Mouse (Mus musculus) forebrain, postnatal 0 days (tissue): ENCODE measurements around the gene 1600002K03Rik. TPM values are rescaled to one million over a fixed set of nuclear protein-coding genes. Genes with fewer than 3 reads are reported as not detected.

Experiments used
- ATAC-seq: fragments of 200-750 bp; cut with Nextera tagmentation; 2 replicates; pipeline ENCODE4 v1.8.0; 2017; ENCODE audit warnings: mild to moderate bottlenecking, moderate library complexity
- DNase-seq: peaks from one replicate; pipeline ENCODE4 v3.0.0-alpha.2; 2015
- H3K27ac ChIP-seq: fragments of 300-500 bp; sonication (generic); 2 replicates; pipeline ENCODE4 v1.5.1; 2014; ENCODE audit warnings: low read depth, mild to moderate bottlenecking, antibody characterized with exemption, low read length, moderate library complexity, mixed read lengths
- H3K27me3 ChIP-seq: fragments of 300-500 bp; sonication (generic); 2 replicates; pipeline ENCODE4 v1.6.1; 2014; ENCODE audit warnings: mild to moderate bottlenecking, low read length, mixed read lengths; ENCODE audit not compliant: insufficient read depth
- H3K36me3 ChIP-seq: fragments of 300-500 bp; sonication (generic); 2 replicates; pipeline ENCODE4 v1.6.1; 2014; ENCODE audit warnings: mild to moderate bottlenecking, moderate library complexity; ENCODE audit not compliant: insufficient read depth
- H3K4me1 ChIP-seq: fragments of 300-500 bp; sonication (generic); 2 replicates; pipeline ENCODE4 v1.6.1; 2014; ENCODE audit warnings: antibody characterized with exemption; ENCODE audit not compliant: insufficient read depth
- H3K4me2 ChIP-seq: fragments of 300-500 bp; sonication (generic); 2 replicates; pipeline ENCODE4 v1.6.1; 2014; ENCODE audit warnings: low read depth, mild to moderate bottlenecking, moderate library complexity
- H3K4me3 ChIP-seq: fragments of 300-500 bp; sonication (generic); 2 replicates; pipeline ENCODE4 v1.5.1; 2014; ENCODE audit warnings: low read depth, low read length, mixed read lengths
- H3K9ac ChIP-seq: fragments of 300-500 bp; sonication (generic); 2 replicates; pipeline ENCODE4 v1.6.1; 2014; ENCODE audit warnings: mild to moderate bottlenecking
- H3K9me3 ChIP-seq: fragments of 300-500 bp; sonication (generic); 2 replicates; pipeline ENCODE4 v1.6.1; 2016; ENCODE audit warnings: low read length
- CTCF ChIP-seq: sonication (generic); IDR thresholded peaks from 2 replicates; pipeline ENCODE4 v1.5.1; 2016; ENCODE audit warnings: antibody characterized with exemption, control low read depth, low read depth
- WGBS: fragments of 180-500 bp; shearing (Covaris S2); extraction: QIAGEN DNeasy Blood & Tissue Kit; methylation state at CpG from one replicate; pipeline ENCODE4 v1.1.7; 2014; 5-methylcytosine and 5-hydroxymethylcytosine counted together
- polyA plus RNA-seq: library from polyadenylated mRNA; unstranded; fragments of >200 nt; fragmentation: Nextera tagmentation; extraction: Ambion mirVana; gene quantifications from 2 replicates; pipeline ENCODE4 v1.2.1, GENCODE M21; 2015
- total RNA-seq: library from RNA; depleted of rRNA; stranded (reverse); fragments of >200 nt; gene quantifications from 2 replicates; pipeline ENCODE4 v1.2.3, GENCODE M21; 2014

Gene 1600002K03Rik
- total and polyA plus RNA-seq, 2 experiments from 2014 or later, result 5.0 TPM

- Histone ChIP-seq H3K4me1 (peaks cover 17% of the 10 kb centered on the region), H3K27ac (peak overlapping the region; percentile 81), H3K9me3 (no peaks in the 10 kb centered on the region), H3K36me3 (peaks cover 18% of the 10 kb centered on the region), H3K4me2 (peak overlapping the region; percentile 95), H3K27me3 (no peaks in the 10 kb centered on the region), H3K9ac (peak overlapping the region; percentile 48), H3K4me3 (peak overlapping the region; percentile 76)
- ATAC-seq (peak; percentile 60), DNase-seq (peak; percentile 95)
- WGBS, result under 1% methylated on average over 29 of the region's 29 CpGs
- peak; percentile 72 for TF ChIP-seq CTCF
These were observed 31.5 kb upstream of the 1600002K03Rik start for GRCm38 (mm10) chr10:80141243-80141642.

- ATAC-seq, result peak; percentile 89
- peaks cover 13% of the 10 kb centered on the region for H3K4me1 ChIP-seq
These were observed 30.8 kb upstream of the 1600002K03Rik start for GRCm38 (mm10) chr10:80141786-80142529.

GRCm38 (mm10) chr10:80142530-80142925 lies 30.2 kb upstream of the 1600002K03Rik start:
- Histone ChIP-seq H3K27ac (peak overlapping the region; percentile 81), H3K9me3 (no peaks in the 10 kb centered on the region), H3K27me3 (no peaks in the 10 kb centered on the region), H3K4me2 (peak overlapping the region; percentile 95), H3K36me3 (peaks cover 18% of the 10 kb centered on the region), H3K4me3 (peak overlapping the region; percentile 76), H3K4me1 (peaks cover 8% of the 10 kb centered on the region; the same call in 1 of the 2 replicates), H3K9ac (peak overlapping the region; percentile 92)
- under 1% methylated on average over 15 of the region's 15 CpGs for WGBS
- ATAC-seq, result no peak
- DNase-seq, result no peak
- TF ChIP-seq CTCF, result no peak

More at GRCm38 (mm10) chr10:80141786-80142529, 30.8 kb upstream of the 1600002K03Rik start:
- peak overlapping the region; percentile 95 for H3K4me2 ChIP-seq
- H3K9me3 ChIP-seq, result no peaks in the 10 kb centered on the region
- peak; percentile 99 for DNase-seq
- H3K27me3 ChIP-seq, result no peaks in the 10 kb centered on the region
- H3K4me3 ChIP-seq, result peak overlapping the region; percentile 76
- peaks cover 18% of the 10 kb centered on the region for H3K36me3 ChIP-seq
- H3K9ac ChIP-seq, result peak overlapping the region; percentile 92
- 2% methylated on average over 43 of the region's 43 CpGs for WGBS
- peak overlapping the region; percentile 81 for H3K27ac ChIP-seq
- 0 out of 2 replicates have a peak, but pooled peaks have one; percentile 17 for TF ChIP-seq CTCF

- H3K4me3 ChIP-seq, result no peak overlapping the region
- whole genome bisulfite sequencing, result 89% methylated on average over 7 of the region's 7 CpGs
- no peak overlapping the region for H3K27ac ChIP-seq
- DNase-seq (no peak), ATAC-seq (no peak)
- TF ChIP-seq CTCF, result no peak
- no peak overlapping the region for H3K4me2 ChIP-seq
- H3K4me1 ChIP-seq, result peaks cover 8% of the 10 kb centered on the region; the same call in 1 of the 2 replicates
- no peaks in the 10 kb centered on the region for H3K27me3 ChIP-seq
- no peaks in the 10 kb centered on the region for H3K9me3 ChIP-seq
- no peak overlapping the region for H3K9ac ChIP-seq
- H3K36me3 ChIP-seq, result peaks cover 18% of the 10 kb centered on the region
These were observed 29.1 kb upstream of the 1600002K03Rik start for GRCm38 (mm10) chr10:80143664-80144063.

- Histone ChIP-seq H3K4me1 (peaks cover 8% of the 10 kb centered on the region; the same call in 1 of the 2 replicates), H3K9ac (no peak overlapping the region), H3K4me3 (no peak overlapping the region), H3K9me3 (no peaks in the 10 kb centered on the region), H3K27ac (no peak overlapping the region), H3K4me2 (no peak overlapping the region), H3K36me3 (peaks cover 18% of the 10 kb centered on the region), H3K27me3 (no peaks in the 10 kb centered on the region)
- ATAC-seq, result no peak
- no peak for TF ChIP-seq CTCF
- DNase-seq, result no peak
- 94% methylated on average over 12 of the region's 12 CpGs for WGBS
These were observed 28.6 kb upstream of the 1600002K03Rik start for GRCm38 (mm10) chr10:80144159-80144558.

- Histone ChIP-seq H3K27me3 (no peaks in the 10 kb centered on the region), H3K4me3 (no peak overlapping the region), H3K36me3 (peaks cover 18% of the 10 kb centered on the region), H3K9me3 (no peaks in the 10 kb centered on the region), H3K27ac (peak overlapping the region; percentile 6; the same call in 1 of the 2 replicates), H3K4me1 (peaks cover 5% of the 10 kb centered on the region; the same call in 1 of the 2 replicates), H3K4me2 (no peak overlapping the region), H3K9ac (no peak overlapping the region)
- DNase-seq, result peak; percentile 76
- no peak for ATAC-seq
- TF ChIP-seq CTCF, result peak; percentile 87
- WGBS, result 73% methylated on average over 20 of the region's 20 CpGs
These were observed 27.6 kb upstream of the 1600002K03Rik start for GRCm38 (mm10) chr10:80144864-80145838.
